Mouse (Mus musculus) neural tube, embryonic 13.5 days (tissue): ENCODE measurements at regions not wholly inside any gene's neighbourhood (a gene's known extent, or its start where the extent isn't known, plus 50 kb on each side); places are given as distances from the start of the nearest gene placed in this dataset.

Experiments
- ATAC-seq: fragments of 200-750 bp; cut with Nextera tagmentation; 2 replicates; pipeline ENCODE4 v1.8.0; 2017; ENCODE audit warnings: low read depth, mild to moderate bottlenecking, moderate TSS enrichment, moderate library complexity
- H3K27ac ChIP-seq: fragments of 300-500 bp; sonication (generic); replicated peaks from 2 replicates; pipeline ENCODE4 v1.5.1; 2015; ENCODE audit warnings: moderate library complexity, mild to moderate bottlenecking, inconsistent platforms
- H3K27me3 ChIP-seq: fragments of 300-500 bp; sonication (generic); 2 replicates; pipeline ENCODE4 v1.6.1; 2015; ENCODE audit warnings: mild to moderate bottlenecking, inconsistent platforms
- H3K36me3 ChIP-seq: fragments of 300-500 bp; sonication (generic); 2 replicates; pipeline ENCODE4 v1.6.1; 2015; ENCODE audit warnings: mild to moderate bottlenecking, inconsistent platforms
- H3K4me1 ChIP-seq: fragments of 300-500 bp; sonication (generic); replicated peaks from 2 replicates; pipeline ENCODE4 v1.6.1; 2015; ENCODE audit warnings: inconsistent platforms
- H3K4me2 ChIP-seq: fragments of 300-500 bp; sonication (generic); 2 replicates; pipeline ENCODE4 v1.6.1; 2015; ENCODE audit warnings: inconsistent platforms, mild to moderate bottlenecking, moderate library complexity
- H3K4me3 ChIP-seq: fragments of 300-500 bp; sonication (generic); 2 replicates; pipeline ENCODE4 v1.5.1; 2015; ENCODE audit warnings: mild to moderate bottlenecking, inconsistent platforms
- H3K9ac ChIP-seq: fragments of 300-500 bp; sonication (generic); 2 replicates; pipeline ENCODE4 v1.6.1; 2015; ENCODE audit warnings: moderate library complexity, mild to moderate bottlenecking, inconsistent platforms
- H3K9me3 ChIP-seq: fragments of 300-500 bp; sonication (generic); 2 replicates; pipeline ENCODE4 v1.6.1; 2016; ENCODE audit warnings: inconsistent platforms
- WGBS: fragments of 180-500 bp; shearing (Covaris S2); methylation state at CpG from one replicate; pipeline ENCODE4 v1.1.7; 2015; 5-methylcytosine and 5-hydroxymethylcytosine counted together

DNA sequence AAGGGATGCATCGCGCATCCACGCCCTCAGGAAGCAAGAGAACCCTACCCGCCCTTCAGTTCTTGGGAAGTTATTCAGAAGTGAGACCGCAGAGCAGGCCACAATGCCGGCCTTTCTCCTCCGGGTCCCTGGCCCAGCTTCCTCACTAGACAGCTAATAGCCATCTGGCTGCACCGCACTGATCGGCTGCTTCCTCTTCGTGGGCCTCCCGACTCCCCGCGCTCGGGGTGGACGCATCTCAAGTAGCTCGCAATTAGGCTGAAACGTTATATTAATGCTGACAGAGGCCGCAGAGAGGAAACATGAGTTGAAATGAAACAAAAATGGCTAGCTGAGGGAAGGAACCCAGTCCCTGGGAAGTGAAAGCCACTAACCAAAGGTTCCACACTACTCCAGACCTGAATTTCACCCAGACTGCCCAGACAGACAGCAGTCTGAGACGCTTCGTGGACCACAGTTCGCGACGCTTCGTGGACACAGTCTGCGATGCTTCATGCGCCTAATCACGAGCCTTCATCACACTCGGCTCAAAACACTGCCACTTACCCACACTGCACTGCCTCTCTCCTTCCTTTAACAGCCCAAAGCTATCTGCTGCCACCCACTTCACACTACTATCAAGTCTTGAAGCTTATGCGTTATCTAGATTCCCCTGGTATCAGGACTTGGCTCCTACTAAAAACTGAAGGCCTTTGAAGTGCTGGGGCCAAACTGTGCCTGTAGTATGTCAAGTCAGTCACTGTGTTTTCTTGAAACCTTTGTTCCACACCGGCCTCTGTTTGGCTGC, 170.0 kb upstream of the Rpl34 start:
- no peak for ATAC-seq
- Histone ChIP-seq H3K36me3 (no peaks in the 10 kb centered on the region), H3K4me2 (no peak overlapping the region), H3K27me3 (no peaks in the 10 kb centered on the region), H3K4me1 (no peaks in the 10 kb centered on the region; the same call in 1 of the 2 replicates), H3K4me3 (no peak overlapping the region), H3K9me3 (no peaks in the 10 kb centered on the region), H3K9ac (no peak overlapping the region), H3K27ac (no peak overlapping the region)
- WGBS = 85% methylated on average over 30 of the region's 30 CpGs

DNA sequence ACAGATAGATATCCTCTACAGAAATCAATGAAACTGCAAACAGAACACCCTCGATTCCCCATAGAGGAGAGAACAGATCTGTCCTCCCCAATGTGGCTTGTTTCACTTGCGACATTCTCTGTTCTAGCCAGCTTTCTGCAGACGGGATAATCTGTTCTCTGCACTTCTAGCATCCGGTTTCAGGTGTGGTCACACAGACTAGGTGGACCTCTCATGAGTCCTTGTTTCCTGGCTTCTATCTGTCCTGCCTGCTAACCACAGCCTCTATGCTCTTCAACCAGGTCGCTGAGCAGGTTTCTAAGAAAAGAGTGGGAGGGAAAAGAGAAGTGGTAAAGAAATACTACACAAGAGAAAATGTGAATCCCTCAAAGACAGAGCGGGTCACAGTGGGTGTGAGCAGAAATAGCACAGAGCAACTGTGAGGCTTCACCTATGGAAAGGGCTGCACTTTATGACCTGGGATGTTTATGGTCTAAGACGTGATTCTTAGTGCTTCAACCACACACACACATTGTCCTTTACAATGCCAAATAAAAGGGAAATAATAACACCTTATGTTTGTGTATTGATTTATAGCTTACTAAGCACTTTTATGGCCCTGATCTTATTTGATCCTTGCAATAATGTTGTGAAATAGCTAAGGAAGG, 164.1 kb upstream of the Rpl34 start:
- Histone ChIP-seq H3K9ac (no peak overlapping the region), H3K36me3 (no peaks in the 10 kb centered on the region), H3K9me3 (no peaks in the 10 kb centered on the region), H3K27me3 (no peaks in the 10 kb centered on the region), H3K4me3 (no peak overlapping the region), H3K4me1 (no peaks in the 10 kb centered on the region), H3K4me2 (no peak overlapping the region), H3K27ac (no peak overlapping the region)
- no peak for ATAC-seq
- WGBS = 70% methylated on average over 7 of the region's 7 CpGs

GRCm38 (mm10) chr3:130891310-130891709, 161.1 kb upstream of the Rpl34 start:
- Histone ChIP-seq H3K36me3 (no peaks in the 10 kb centered on the region), H3K4me3 (no peak overlapping the region), H3K4me1 (no peaks in the 10 kb centered on the region), H3K9me3 (no peaks in the 10 kb centered on the region), H3K27me3 (no peaks in the 10 kb centered on the region), H3K9ac (no peak overlapping the region), H3K27ac (no peak overlapping the region), H3K4me2 (no peak overlapping the region)
- 78% methylated on average over 4 of the region's 4 CpGs for WGBS
- ATAC-seq = no peak

- no peak overlapping the region for H3K4me2 ChIP-seq
- WGBS = 83% methylated on average over 1 of the region's 1 CpGs
- no peaks in the 10 kb centered on the region for H3K27me3 ChIP-seq
- no peaks in the 10 kb centered on the region for H3K4me1 ChIP-seq
- H3K4me3 ChIP-seq = no peak overlapping the region
- H3K27ac ChIP-seq = no peak overlapping the region
- ATAC-seq = no peak
- H3K9ac ChIP-seq = no peak overlapping the region
- no peaks in the 10 kb centered on the region for H3K36me3 ChIP-seq
- no peaks in the 10 kb centered on the region for H3K9me3 ChIP-seq
These were observed 158.4 kb upstream of the Rpl34 start for GRCm38 (mm10) chr3:130888587-130888986.

- H3K9ac ChIP-seq = no peak overlapping the region
- H3K4me1 ChIP-seq = no peaks in the 10 kb centered on the region
- H3K4me3 ChIP-seq = no peak overlapping the region
- no peak for ATAC-seq
- no peaks in the 10 kb centered on the region for H3K27me3 ChIP-seq
- H3K9me3 ChIP-seq = no peaks in the 10 kb centered on the region
- WGBS = 89% methylated on average over 3 of the region's 3 CpGs
- H3K36me3 ChIP-seq = no peaks in the 10 kb centered on the region
- no peak overlapping the region for H3K27ac ChIP-seq
- no peak overlapping the region for H3K4me2 ChIP-seq
These were observed 157.5 kb upstream of the Rpl34 start for GRCm38 (mm10) chr3:130887540-130888312.

DNA sequence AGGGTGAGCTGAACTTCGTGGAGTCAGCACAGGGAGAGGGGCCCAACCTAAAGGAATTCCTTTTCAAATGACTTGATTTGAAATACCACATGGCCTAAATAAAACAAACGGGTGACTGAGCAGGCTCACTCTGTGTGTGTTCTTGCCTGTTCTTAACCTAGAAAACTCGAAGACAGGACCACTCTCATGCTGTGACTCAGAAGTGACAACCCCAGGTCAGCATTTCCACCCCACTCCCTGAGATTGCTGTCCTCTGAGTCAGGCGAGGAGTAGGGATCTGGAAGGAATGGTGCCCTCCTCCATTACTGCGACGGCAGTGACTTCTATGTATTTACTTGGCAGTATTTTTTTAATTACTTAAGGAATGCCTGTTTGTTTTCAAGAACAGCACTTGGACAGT, 155.8 kb upstream of the Rpl34 start:
- WGBS = 62% methylated on average over 6 of the region's 6 CpGs

GRCm38 (mm10) chr3:130884393-130884792, 154.2 kb upstream of the Rpl34 start:
- Histone ChIP-seq H3K4me3 (no peak overlapping the region), H3K27me3 (no peaks in the 10 kb centered on the region), H3K9me3 (no peaks in the 10 kb centered on the region), H3K27ac (no peak overlapping the region), H3K4me2 (no peak overlapping the region), H3K36me3 (no peaks in the 10 kb centered on the region), H3K9ac (no peak overlapping the region), H3K4me1 (no peaks in the 10 kb centered on the region)
- 93% methylated on average over 9 of the region's 9 CpGs for WGBS
- ATAC-seq = no peak

More for the DNA sequence above, 155.8 kb upstream of the Rpl34 start:
- Histone ChIP-seq H3K4me1 (no peaks in the 10 kb centered on the region), H3K27me3 (no peaks in the 10 kb centered on the region), H3K9me3 (no peaks in the 10 kb centered on the region), H3K4me3 (no peak overlapping the region), H3K36me3 (no peaks in the 10 kb centered on the region), H3K4me2 (no peak overlapping the region), H3K9ac (no peak overlapping the region), H3K27ac (no peak overlapping the region)
- ATAC-seq = no peak

- H3K36me3 ChIP-seq = no peaks in the 10 kb centered on the region
- no peaks in the 10 kb centered on the region for H3K4me1 ChIP-seq
- no peaks in the 10 kb centered on the region for H3K9me3 ChIP-seq
- WGBS = 83% methylated on average over 4 of the region's 4 CpGs
- H3K4me2 ChIP-seq = no peak overlapping the region
- no peaks in the 10 kb centered on the region for H3K27me3 ChIP-seq
- ATAC-seq = no peak
- no peak overlapping the region for H3K4me3 ChIP-seq
- no peak overlapping the region for H3K9ac ChIP-seq
- H3K27ac ChIP-seq = no peak overlapping the region
These were observed 153.7 kb upstream of the Rpl34 start for GRCm38 (mm10) chr3:130883928-130884327.

DNA sequence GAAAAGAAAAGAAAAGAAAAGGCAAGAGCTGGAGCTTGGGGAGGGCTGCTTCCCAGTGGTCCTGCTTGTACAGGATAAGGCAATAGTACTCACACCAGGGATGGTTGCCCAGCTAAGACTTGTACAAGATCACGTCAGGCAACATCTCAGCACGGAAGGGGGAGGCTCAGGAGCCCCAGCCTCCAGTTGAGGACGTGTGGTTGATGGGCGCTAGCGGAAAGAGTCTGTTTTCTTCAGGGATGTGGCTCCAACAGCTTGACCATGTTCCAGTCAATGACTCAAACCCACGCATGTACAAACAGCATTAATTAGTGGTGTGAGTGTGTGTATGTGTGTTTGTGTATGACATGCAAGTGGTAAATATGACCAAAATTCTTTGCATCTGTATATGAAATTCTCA, 153.1 kb upstream of the Rpl34 start:
- Histone ChIP-seq H3K4me3 (no peak overlapping the region), H3K27me3 (no peaks in the 10 kb centered on the region), H3K36me3 (no peaks in the 10 kb centered on the region), H3K27ac (no peak overlapping the region), H3K4me2 (no peak overlapping the region), H3K9me3 (no peaks in the 10 kb centered on the region), H3K9ac (no peak overlapping the region), H3K4me1 (no peaks in the 10 kb centered on the region)
- ATAC-seq = no peak
- WGBS = 81% methylated on average over 6 of the region's 6 CpGs

- Histone ChIP-seq H3K4me1 (no peaks in the 10 kb centered on the region), H3K27me3 (no peaks in the 10 kb centered on the region), H3K36me3 (no peaks in the 10 kb centered on the region), H3K4me3 (no peak overlapping the region), H3K9ac (no peak overlapping the region), H3K9me3 (no peaks in the 10 kb centered on the region), H3K27ac (no peak overlapping the region), H3K4me2 (no peak overlapping the region)
- ATAC-seq = no peak
- WGBS = 66% methylated on average over 6 of the region's 6 CpGs
These were observed 150.3 kb upstream of the Rpl34 start for GRCm38 (mm10) chr3:130880482-130880881.

DNA sequence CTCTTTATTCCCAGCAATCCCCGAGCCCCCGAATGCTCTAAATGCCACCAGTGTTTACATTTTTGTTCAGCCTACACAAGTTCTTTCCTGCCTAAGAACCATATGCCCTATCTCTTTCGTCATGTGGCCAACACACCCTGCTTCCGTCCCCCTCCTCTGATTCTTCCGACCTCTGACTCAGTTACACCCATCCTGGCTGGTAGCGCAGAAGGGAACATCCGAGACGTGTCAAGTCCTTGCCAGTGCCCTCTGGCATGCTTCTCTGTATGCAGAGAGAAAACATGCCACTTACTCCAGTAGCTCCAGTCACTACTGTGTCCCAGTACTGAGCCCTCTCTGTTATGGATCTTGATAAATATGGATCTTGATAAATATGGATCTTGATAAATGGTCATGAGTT, 149.3 kb upstream of the Rpl34 start:
- no peaks in the 10 kb centered on the region for H3K36me3 ChIP-seq
- ATAC-seq = no peak
- WGBS = 79% methylated on average over 8 of the region's 8 CpGs
- no peaks in the 10 kb centered on the region for H3K9me3 ChIP-seq
- H3K4me3 ChIP-seq = no peak overlapping the region
- no peak overlapping the region for H3K4me2 ChIP-seq
- H3K27ac ChIP-seq = no peak overlapping the region
- H3K4me1 ChIP-seq = no peaks in the 10 kb centered on the region
- H3K9ac ChIP-seq = no peak overlapping the region
- no peaks in the 10 kb centered on the region for H3K27me3 ChIP-seq

- Histone ChIP-seq H3K27me3 (no peaks in the 10 kb centered on the region), H3K4me3 (no peak overlapping the region), H3K9me3 (no peaks in the 10 kb centered on the region), H3K36me3 (no peaks in the 10 kb centered on the region), H3K4me1 (no peaks in the 10 kb centered on the region), H3K9ac (no peak overlapping the region), H3K4me2 (no peak overlapping the region), H3K27ac (no peak overlapping the region)
- no peak for ATAC-seq
- 82% methylated on average over 7 of the region's 7 CpGs for WGBS
These were observed 148.6 kb upstream of the Rpl34 start for GRCm38 (mm10) chr3:130878834-130879233.
